Mouse (Mus musculus) C2C12 (cell line): ENCODE data around the gene Cul3.

ENCODE experiments used
- CEBPB ChIP-seq: IDR thresholded peaks from one replicate; pipeline ENCODE4 v1.6.1; 2011; ENCODE audit warnings: low read depth, mild to moderate bottlenecking, control low read depth, moderate library complexity
- CTCF ChIP-seq: IDR thresholded peaks from one replicate; pipeline ENCODE4 v1.5.1; 2011; ENCODE audit not compliant: control insufficient read depth, insufficient read depth, insufficient read length
- FOSL1 ChIP-seq: IDR thresholded peaks from one replicate; pipeline ENCODE4 v1.8.0; 2011; ENCODE audit warnings: mild to moderate bottlenecking, low read length; ENCODE audit not compliant: poor library complexity, insufficient read depth, severe bottlenecking
- MAX ChIP-seq: IDR thresholded peaks from one replicate; pipeline ENCODE4 v1.6.1; 2011; ENCODE audit warnings: mild to moderate bottlenecking, control low read depth
- MYOD1 ChIP-seq: IDR thresholded peaks from one replicate; pipeline ENCODE4 v1.6.1; 2011; ENCODE audit warnings: low read depth; ENCODE audit not compliant: control insufficient read depth, insufficient read length
- MYOG ChIP-seq: IDR thresholded peaks from one replicate; pipeline ENCODE4 v1.6.1; 2011; ENCODE audit not compliant: control insufficient read depth, insufficient read length; ENCODE audit errors: extremely low read depth
- USF1 ChIP-seq: IDR thresholded peaks from one replicate; pipeline ENCODE4 v1.6.1; 2011; ENCODE audit warnings: low read depth, mild to moderate bottlenecking, control low read depth, moderate library complexity

GRCm38 (mm10) chr1:80340436-80341376 is at the start of gene Cul3:
- TF ChIP-seq CTCF (no peak), MAX (peak; percentile 77), MYOD1 (no peak), FOSL1 (no peak), USF1 (peak; percentile 97), CEBPB (no peak), MYOG (no peak)
